Mouse (Mus musculus) MEL (cell line): ENCODE results near the gene Scin.

Experiments used
- BHLHE40 ChIP-seq: IDR thresholded peaks from 2 replicates; pipeline ENCODE4 v1.6.1; 2012; ENCODE audit warnings: low read depth, mild to moderate bottlenecking, inconsistent platforms, low read length, improper control_type of control experiment, borderline replicate concordance
- CHD1 ChIP-seq: IDR thresholded peaks from 2 replicates; pipeline ENCODE4 v1.6.1; 2012; ENCODE audit warnings: low read depth, mild to moderate bottlenecking, inconsistent platforms, low read length, improper control_type of control experiment
- CTCF ChIP-seq, 3 experiments: IDR thresholded peaks in 2 of 3; conservative IDR thresholded peaks in 1 of 3; 2 replicates each; pipeline ENCODE4 v1.5.1; 2011 to 2012; ENCODE audit warnings: low read length in 3 of 3, low read depth in 2 of 3, mild to moderate bottlenecking in 2 of 3, improper control_type of control experiment in 1 of 3, inconsistent platforms in 1 of 3, mixed read lengths in 1 of 3, moderate library complexity in 1 of 3; ENCODE audit not compliant: control insufficient read depth in 1 of 3, insufficient read depth in 1 of 3, poor library complexity in 1 of 3, severe bottlenecking in 1 of 3
- ELF1 ChIP-seq: IDR thresholded peaks from 2 replicates; pipeline ENCODE4 v1.6.1; 2014; ENCODE audit warnings: low read depth, mild to moderate bottlenecking, inconsistent platforms, low read length, improper control_type of control experiment, moderate library complexity
- EP300 ChIP-seq, 2 experiments: IDR thresholded peaks; 2 replicates each; pipeline ENCODE4 v1.6.1; 2011; ENCODE audit warnings: improper control_type of control experiment in 2 of 2, low read length in 2 of 2, low read depth in 1 of 2, mild to moderate bottlenecking in 1 of 2
- GABPA ChIP-seq: IDR thresholded peaks from 2 replicates; pipeline ENCODE4 v1.6.1; 2012; ENCODE audit warnings: low read depth, mild to moderate bottlenecking, inconsistent platforms, low read length, improper control_type of control experiment, moderate library complexity
- GATA1 ChIP-seq: IDR thresholded peaks from 2 replicates; pipeline ENCODE4 v1.6.1; 2011; ENCODE audit warnings: low read depth, low read length, improper control_type of control experiment
- SIN3A ChIP-seq: IDR thresholded peaks from 2 replicates; pipeline ENCODE4 v1.6.1; 2012; ENCODE audit warnings: low read length, improper control_type of control experiment, inconsistent platforms
- TAL1 ChIP-seq: IDR thresholded peaks from 2 replicates; pipeline ENCODE4 v1.6.1; 2012; ENCODE audit warnings: mild to moderate bottlenecking, inconsistent platforms, low read length, moderate library complexity, mixed read lengths
- USF1 ChIP-seq: IDR thresholded peaks from 2 replicates; pipeline ENCODE4 v1.6.1; 2014; ENCODE audit warnings: low read depth, mild to moderate bottlenecking, inconsistent platforms, low read length, improper control_type of control experiment, moderate library complexity

DNA sequence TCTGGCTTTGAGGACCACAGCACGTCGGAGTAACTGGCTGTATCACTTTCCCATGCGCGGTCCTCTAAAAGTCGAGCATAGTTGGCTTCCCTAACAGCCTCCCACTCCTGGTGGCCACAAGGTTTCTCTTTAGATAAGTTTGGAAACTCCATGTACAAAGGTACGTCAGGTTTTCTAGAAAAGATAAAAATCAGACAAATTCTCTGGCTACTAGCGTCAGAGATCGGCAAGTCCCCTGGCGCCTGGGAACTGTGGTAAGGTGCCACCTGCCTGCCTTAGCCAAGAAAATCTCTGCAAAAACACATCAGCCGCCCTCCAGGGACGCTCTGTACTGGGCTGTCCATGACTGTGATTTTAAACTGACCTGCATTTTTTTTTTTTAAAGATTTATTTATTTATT is 501 bp upstream of the Scin start:
- TF ChIP-seq GABPA: no peak
- TF ChIP-seq GATA1: no peak
- TF ChIP-seq CTCF (IDR thresholded peaks at IDR 0.05 in 2 of 3, conservative IDR thresholded peaks at IDR 0.05 in 1 of 3; ENCODE audit: control insufficient read depth in 1 of 3, insufficient read depth in 1 of 3, low read depth in 2 of 3, low read length in 3 of 3, poor library complexity in 1 of 3, severe bottlenecking in 1 of 3): no peak
- no peak for TF ChIP-seq USF1
- TF ChIP-seq SIN3A: no peak
- TF ChIP-seq ELF1: no peak
- TF ChIP-seq BHLHE40: no peak
- TF ChIP-seq EP300 (IDR thresholded peaks at IDR 0.05; ENCODE audit: low read depth in 1 of 2, low read length in 2 of 2): no peak
- no peak for TF ChIP-seq CHD1
- no peak for TF ChIP-seq TAL1
